Mouse (Mus musculus) liver, adult 2 months (tissue): ENCODE data around the gene Fgfr2. TPM values are rescaled to one million over a fixed set of nuclear protein-coding genes. Genes with fewer than 3 reads are reported as not detected.

ENCODE experiments used
- DNase-seq: peaks from one replicate; pipeline ENCODE4 v3.0.0-alpha.2; 2011; ENCODE audit warnings: low read depth, low spot score; ENCODE audit errors: extremely low read depth
- H3K27ac ChIP-seq: fragments of 200-500 bp; replicated peaks from 2 replicates; pipeline ENCODE4 v1.5.1; 2012; ENCODE audit warnings: low read depth, mild to moderate bottlenecking, control low read depth, inconsistent platforms, low read length; ENCODE audit not compliant: insufficient read depth
- H3K27me3 ChIP-seq: fragments of 200-500 bp; 2 replicates; pipeline ENCODE4 v1.6.1; 2012; ENCODE audit warnings: mild to moderate bottlenecking, moderate library complexity, low read length, inconsistent platforms; ENCODE audit not compliant: control insufficient read depth, insufficient read depth
- H3K36me3 ChIP-seq: fragments of 200-500 bp; 2 replicates; pipeline ENCODE4 v1.6.1; 2012; ENCODE audit warnings: low read length, inconsistent platforms; ENCODE audit not compliant: control insufficient read depth, insufficient read depth
- H3K4me1 ChIP-seq: fragments of 200-500 bp; 2 replicates; pipeline ENCODE4 v1.6.1; 2011; ENCODE audit warnings: low read length; ENCODE audit not compliant: control insufficient read depth, insufficient read depth
- H3K4me3 ChIP-seq: fragments of 200-500 bp; 2 replicates; pipeline ENCODE4 v1.5.1; 2011; ENCODE audit warnings: low read depth, mild to moderate bottlenecking, control low read depth, low read length, moderate library complexity; ENCODE audit not compliant: insufficient read depth
- H3K79me2 ChIP-seq: fragments of 200-500 bp; 2 replicates; pipeline ENCODE4 v1.6.1; 2012; ENCODE audit warnings: inconsistent platforms, mild to moderate bottlenecking, low read length, moderate library complexity; ENCODE audit not compliant: control insufficient read depth, insufficient read depth
- H3K9ac ChIP-seq: fragments of 200-500 bp; 2 replicates; pipeline ENCODE4 v1.6.1; 2012; ENCODE audit warnings: low read depth, mild to moderate bottlenecking, control low read depth, inconsistent platforms, low read length
- CTCF ChIP-seq: fragments of 200-500 bp; IDR thresholded peaks from 2 replicates; pipeline ENCODE4 v1.5.1; 2011; ENCODE audit warnings: low read depth, low read length, control low read depth
- POLR2A ChIP-seq: fragments of 200-500 bp; IDR thresholded peaks from 2 replicates; pipeline ENCODE4 v1.6.1; 2011; ENCODE audit warnings: low read length, control low read depth; ENCODE audit not compliant: insufficient read depth; ENCODE audit errors: extremely low read depth
- WGBS: fragments of 180-500 bp; shearing (Covaris S2); methylation state at CpG from one replicate; pipeline ENCODE4 v1.1.7; 2018; 5-methylcytosine and 5-hydroxymethylcytosine counted together
- polyA plus RNA-seq: library from polyadenylated mRNA; depleted of rRNA; stranded (reverse); fragments of >200 nt; gene quantifications from 2 replicates; pipeline ENCODE4 v1.2.3, GENCODE M21; 2012
- total RNA-seq: library from RNA; depleted of rRNA; stranded (reverse); fragments of >200 nt; gene quantifications from 2 replicates; pipeline ENCODE4 v1.2.3, GENCODE M21; 2014

Gene Fgfr2
- total and polyA plus RNA-seq, 2 experiments: 16.7 to 35.2 TPM

DNA sequence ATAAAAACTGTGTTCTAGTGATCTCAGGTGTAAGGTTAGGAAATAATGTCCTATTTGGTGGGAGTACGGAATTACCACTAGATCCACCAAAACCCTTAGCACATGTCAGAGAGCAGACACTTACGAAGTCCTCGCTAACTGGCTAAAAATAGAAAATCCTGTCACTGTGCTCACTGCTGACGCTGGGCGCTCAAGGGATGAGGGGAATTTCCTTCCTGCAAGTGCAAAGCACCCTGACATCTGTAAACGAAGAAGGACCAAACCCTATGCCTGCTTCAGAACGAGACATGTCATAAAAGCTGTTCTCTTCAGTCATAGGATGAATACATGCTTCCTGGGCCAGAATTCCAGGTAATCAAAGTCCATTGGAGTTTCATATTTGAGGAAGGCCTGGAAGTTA, 337.1 kb downstream of the Fgfr2 start:
- Histone ChIP-seq H3K36me3 (no peaks in the 10 kb centered on the region), H3K27ac (peak overlapping the region; percentile 10; the same call in 1 of the 2 replicates), H3K4me3 (no peak overlapping the region), H3K9ac (no peak overlapping the region), H3K27me3 (no peaks in the 10 kb centered on the region), H3K4me1 (peaks cover 21% of the 10 kb centered on the region), H3K79me2 (peaks cover 15% of the 10 kb centered on the region; the same call in 1 of the 2 replicates)
- TF ChIP-seq CTCF (no peak), POLR2A (no peak)
- 73% methylated on average over 7 of the region's 7 CpGs for WGBS
- no peak for DNase-seq

DNA sequence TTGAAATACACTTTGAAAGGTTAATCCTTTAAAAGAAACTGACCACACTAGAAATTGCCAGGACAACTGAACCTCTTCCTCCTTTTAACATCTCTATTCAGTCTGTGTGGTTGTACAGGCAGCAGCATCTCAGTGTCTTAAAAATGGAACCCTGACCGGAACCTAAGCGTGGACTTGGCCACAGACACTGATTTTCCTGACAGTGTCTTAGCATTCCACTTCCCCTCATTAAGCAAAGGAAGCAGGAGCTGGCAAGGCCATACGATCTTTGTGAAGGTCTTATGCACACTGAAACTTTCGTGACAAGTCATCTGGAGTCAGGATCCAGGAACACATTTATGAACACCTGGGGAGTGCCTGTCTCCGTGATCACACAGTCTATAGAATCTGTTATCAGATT, 339.0 kb downstream of the Fgfr2 start:
- no peak for DNase-seq
- peaks cover 23% of the 10 kb centered on the region for H3K4me1 ChIP-seq

GRCm38 (mm10) chr7:132781850-132782249, 341.3 kb downstream of the Fgfr2 start:
- no peak for TF ChIP-seq POLR2A
- TF ChIP-seq CTCF: no peak
- Histone ChIP-seq H3K79me2 (peaks cover 3% of the 10 kb centered on the region; the same call in 1 of the 2 replicates), H3K27me3 (no peaks in the 10 kb centered on the region), H3K9ac (no peak overlapping the region), H3K27ac (no peak overlapping the region), H3K4me1 (peaks cover 38% of the 10 kb centered on the region), H3K36me3 (no peaks in the 10 kb centered on the region), H3K4me3 (no peak overlapping the region)
- no peak for DNase-seq
- WGBS: 80% methylated on average over 6 of the region's 6 CpGs

More for the DNA sequence above, 339.0 kb downstream of the Fgfr2 start:
- H3K4me3 ChIP-seq: no peak overlapping the region
- no peak overlapping the region for H3K9ac ChIP-seq
- no peaks in the 10 kb centered on the region for H3K27me3 ChIP-seq
- H3K27ac ChIP-seq: no peak overlapping the region
- H3K36me3 ChIP-seq: no peaks in the 10 kb centered on the region
- TF ChIP-seq CTCF (no peak), POLR2A (no peak)
- peaks cover 3% of the 10 kb centered on the region; the same call in 1 of the 2 replicates for H3K79me2 ChIP-seq
- 80% methylated on average over 5 of the region's 5 CpGs for WGBS

GRCm38 (mm10) chr7:132781130-132781814, 341.9 kb downstream of the Fgfr2 start:
- no peak overlapping the region for H3K4me3 ChIP-seq
- TF ChIP-seq CTCF (no peak), POLR2A (no peak)
- H3K36me3 ChIP-seq: no peaks in the 10 kb centered on the region
- H3K27me3 ChIP-seq: no peaks in the 10 kb centered on the region
- no peak overlapping the region for H3K9ac ChIP-seq
- 57% methylated on average over 7 of the region's 7 CpGs for WGBS
- H3K27ac ChIP-seq: peak overlapping the region; percentile 27; the same call in 1 of the 2 replicates
- DNase-seq: no peak
- peaks cover 3% of the 10 kb centered on the region; the same call in 1 of the 2 replicates for H3K79me2 ChIP-seq
- peaks cover 39% of the 10 kb centered on the region for H3K4me1 ChIP-seq

DNA sequence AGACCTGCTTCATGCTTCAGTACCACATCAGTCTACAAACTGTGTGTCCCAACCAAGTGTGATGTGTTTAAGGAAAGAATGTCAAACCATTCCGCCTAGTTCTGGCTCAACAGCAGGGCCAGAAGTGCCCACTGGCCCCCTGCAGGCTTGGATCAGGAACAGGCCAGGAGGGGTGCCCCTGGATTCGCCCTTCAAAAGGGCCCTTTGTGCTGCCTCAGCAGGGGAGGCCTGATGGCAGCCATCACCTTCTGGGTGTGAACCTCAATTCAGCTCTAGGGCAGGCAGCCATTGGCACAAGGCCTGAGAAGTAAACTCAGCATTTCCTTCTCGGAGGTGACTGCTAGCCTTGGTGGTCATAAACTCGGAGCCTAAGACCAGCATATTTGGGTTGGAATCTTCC, 342.5 kb downstream of the Fgfr2 start:
- peaks cover 43% of the 10 kb centered on the region for H3K4me1 ChIP-seq
- H3K9ac ChIP-seq: no peak overlapping the region
- H3K79me2 ChIP-seq: peaks cover 3% of the 10 kb centered on the region; the same call in 1 of the 2 replicates
- no peaks in the 10 kb centered on the region for H3K27me3 ChIP-seq
- H3K4me3 ChIP-seq: no peak overlapping the region
- H3K36me3 ChIP-seq: no peaks in the 10 kb centered on the region
- DNase-seq: no peak
- TF ChIP-seq POLR2A: no peak
- 0 out of 2 replicates have a peak, but pooled peaks have one; percentile 13 for TF ChIP-seq CTCF
- peak overlapping the region; percentile 70 for H3K27ac ChIP-seq
- WGBS: 75% methylated on average over 4 of the region's 4 CpGs

- Histone ChIP-seq H3K27ac (0 out of 2 replicates have a peak overlapping the region, but pooled peaks have one; percentile 96), H3K9ac (no peak overlapping the region), H3K79me2 (peaks cover 3% of the 10 kb centered on the region; the same call in 1 of the 2 replicates), H3K27me3 (no peaks in the 10 kb centered on the region), H3K36me3 (no peaks in the 10 kb centered on the region), H3K4me1 (peaks cover 41% of the 10 kb centered on the region), H3K4me3 (no peak overlapping the region)
- no peak for TF ChIP-seq POLR2A
- TF ChIP-seq CTCF: no peak
- DNase-seq: peak; percentile 71
- WGBS: 33% methylated on average over 13 of the region's 13 CpGs
Observed at GRCm38 (mm10) chr7:132778630-132779029, 344.5 kb downstream of the Fgfr2 start.
